Mouse (Mus musculus) hindbrain, embryonic 10.5 days (tissue): ENCODE results near the gene Tcf7. TPM values are rescaled to one million over a fixed set of nuclear protein-coding genes. Genes with fewer than 3 reads are reported as not detected.

Experiments used
- DNase-seq: peaks from one replicate; pipeline ENCODE4 v3.0.0-alpha.2; 2017; ENCODE audit warnings: low spot score
- H3K27ac ChIP-seq: fragments of 300-500 bp; sonication (generic); 2 replicates; pipeline ENCODE4 v1.5.1; 2016; ENCODE audit warnings: mild to moderate bottlenecking, moderate library complexity
- H3K27me3 ChIP-seq: fragments of 300-500 bp; sonication (generic); 2 replicates; pipeline ENCODE4 v1.6.1; 2016; ENCODE audit warnings: mild to moderate bottlenecking; ENCODE audit not compliant: poor library complexity, insufficient read depth, severe bottlenecking
- H3K36me3 ChIP-seq: fragments of 300-500 bp; sonication (generic); 2 replicates; pipeline ENCODE4 v1.6.1; 2016; ENCODE audit warnings: mild to moderate bottlenecking, moderate library complexity
- H3K4me1 ChIP-seq: fragments of 300-500 bp; sonication (generic); replicated peaks from 2 replicates; pipeline ENCODE4 v1.6.1; 2016; ENCODE audit warnings: mild to moderate bottlenecking
- H3K4me3 ChIP-seq: fragments of 300-500 bp; sonication (generic); 2 replicates; pipeline ENCODE4 v1.5.1; 2016; ENCODE audit warnings: mild to moderate bottlenecking, moderate library complexity
- H3K9me3 ChIP-seq: fragments of 300-500 bp; sonication (generic); 2 replicates; pipeline ENCODE4 v1.6.1; 2016; ENCODE audit warnings: mild to moderate bottlenecking, moderate library complexity
- WGBS: fragments of 180-500 bp; shearing (Covaris S2); methylation state at CpG from one replicate; pipeline ENCODE4 v1.1.7; 2016; 5-methylcytosine and 5-hydroxymethylcytosine counted together
- polyA plus RNA-seq: library from polyadenylated mRNA; unstranded; fragments of >200 nt; fragmentation: Nextera tagmentation; extraction: Ambion mirVana; gene quantifications from 2 replicates; pipeline ENCODE4 v1.2.1, GENCODE M21; 2016

Tcf7 gene
- polyA plus RNA-seq, 1 experiment from 2014 or later = 9.3 TPM

GRCm38 (mm10) chr11:52302668-52303067 lies 19.9 kb upstream of the Tcf7 start:
- no peaks in the 10 kb centered on the region for H3K27me3 ChIP-seq
- no peak for DNase-seq
- peaks cover 12% of the 10 kb centered on the region for H3K4me1 ChIP-seq
- no peak overlapping the region for H3K27ac ChIP-seq
- no peaks in the 10 kb centered on the region for H3K9me3 ChIP-seq
- H3K4me3 ChIP-seq = no peak overlapping the region
- WGBS = 92% methylated on average over 3 of the region's 3 CpGs
- no peaks in the 10 kb centered on the region for H3K36me3 ChIP-seq

GRCm38 (mm10) chr11:52299687-52300086 lies 16.9 kb upstream of the Tcf7 start:
- Histone ChIP-seq H3K9me3 (no peaks in the 10 kb centered on the region), H3K4me1 (peaks cover 10% of the 10 kb centered on the region), H3K27me3 (peaks cover 3% of the 10 kb centered on the region; the same call in 1 of the 2 replicates), H3K27ac (no peak overlapping the region; the same call in 1 of the 2 replicates), H3K36me3 (no peaks in the 10 kb centered on the region), H3K4me3 (no peak overlapping the region)
- DNase-seq = no peak
- WGBS = 72% methylated on average over 7 of the region's 7 CpGs

GRCm38 (mm10) chr11:52298955-52299354 lies 16.1 kb upstream of the Tcf7 start:
- peaks cover 15% of the 10 kb centered on the region for H3K4me1 ChIP-seq
- 79% methylated on average over 9 of the region's 9 CpGs for WGBS

GRCm38 (mm10) chr11:52297352-52297751 lies 14.5 kb upstream of the Tcf7 start:
- peak; percentile 81 for DNase-seq
- H3K4me3 ChIP-seq = no peak overlapping the region
- WGBS = 14% methylated on average over 9 of the region's 9 CpGs
- no peak overlapping the region for H3K27ac ChIP-seq
- peaks cover 3% of the 10 kb centered on the region; the same call in 1 of the 2 replicates for H3K27me3 ChIP-seq
- H3K9me3 ChIP-seq = no peaks in the 10 kb centered on the region
- H3K4me1 ChIP-seq = peaks cover 15% of the 10 kb centered on the region
- no peaks in the 10 kb centered on the region for H3K36me3 ChIP-seq

More at GRCm38 (mm10) chr11:52298955-52299354, 16.1 kb upstream of the Tcf7 start:
- Histone ChIP-seq H3K27me3 (peaks cover 3% of the 10 kb centered on the region; the same call in 1 of the 2 replicates), H3K27ac (no peak overlapping the region), H3K36me3 (no peaks in the 10 kb centered on the region), H3K4me3 (no peak overlapping the region), H3K9me3 (no peaks in the 10 kb centered on the region)
- no peak for DNase-seq

- no peak for DNase-seq
- H3K36me3 ChIP-seq = no peaks in the 10 kb centered on the region
- H3K27me3 ChIP-seq = peaks cover 3% of the 10 kb centered on the region; the same call in 1 of the 2 replicates
- WGBS = 85% methylated on average over 9 of the region's 9 CpGs
- H3K4me3 ChIP-seq = no peak overlapping the region
- peaks cover 10% of the 10 kb centered on the region for H3K4me1 ChIP-seq
- no peaks in the 10 kb centered on the region for H3K9me3 ChIP-seq
- no peak overlapping the region for H3K27ac ChIP-seq
Measured at GRCm38 (mm10) chr11:52294103-52294502, 11.3 kb upstream of the Tcf7 start.

- no peak overlapping the region for H3K4me3 ChIP-seq
- peaks cover 10% of the 10 kb centered on the region for H3K4me1 ChIP-seq
- H3K27ac ChIP-seq = no peak overlapping the region
- DNase-seq = no peak
- H3K9me3 ChIP-seq = no peaks in the 10 kb centered on the region
- H3K36me3 ChIP-seq = no peaks in the 10 kb centered on the region
- peaks cover 3% of the 10 kb centered on the region; the same call in 1 of the 2 replicates for H3K27me3 ChIP-seq
- WGBS = 79% methylated on average over 6 of the region's 6 CpGs
Measured at GRCm38 (mm10) chr11:52292894-52293293, 10.1 kb upstream of the Tcf7 start.

- Histone ChIP-seq H3K36me3 (no peaks in the 10 kb centered on the region), H3K27ac (no peak overlapping the region), H3K4me3 (no peak overlapping the region), H3K4me1 (peaks cover 13% of the 10 kb centered on the region), H3K9me3 (no peaks in the 10 kb centered on the region), H3K27me3 (peaks cover 6% of the 10 kb centered on the region)
- 78% methylated on average over 7 of the region's 7 CpGs for WGBS
- DNase-seq = no peak
Measured at GRCm38 (mm10) chr11:52292346-52292745, 9.5 kb upstream of the Tcf7 start.

- peaks cover 52% of the 10 kb centered on the region for H3K4me1 ChIP-seq
- no peaks in the 10 kb centered on the region for H3K9me3 ChIP-seq
- H3K36me3 ChIP-seq = no peaks in the 10 kb centered on the region
- H3K27me3 ChIP-seq = peaks cover 54% of the 10 kb centered on the region
- DNase-seq = peak; percentile 30
- H3K4me3 ChIP-seq = no peak overlapping the region
- H3K27ac ChIP-seq = no peak overlapping the region; the same call in 1 of the 2 replicates
- WGBS = 15% methylated on average over 4 of the region's 4 CpGs
Measured at GRCm38 (mm10) chr11:52286958-52287305, 4.1 kb upstream of the Tcf7 start.

GRCm38 (mm10) chr11:52286301-52286957 lies 3.6 kb upstream of the Tcf7 start:
- 13% methylated on average over 16 of the region's 16 CpGs for WGBS

GRCm38 (mm10) chr11:52283596-52284571 lies 1.1 kb upstream of the Tcf7 start:
- no peaks in the 10 kb centered on the region for H3K9me3 ChIP-seq
- peaks cover 8% of the 10 kb centered on the region for H3K36me3 ChIP-seq
- 8% methylated on average over 44 of the region's 44 CpGs for WGBS
- H3K27me3 ChIP-seq = peaks cover 66% of the 10 kb centered on the region
- 0 out of 2 replicates have a peak overlapping the region, but pooled peaks have one; percentile 9 for H3K27ac ChIP-seq
- H3K4me3 ChIP-seq = peak overlapping the region; percentile 69
- H3K4me1 ChIP-seq = peaks cover 59% of the 10 kb centered on the region
- DNase-seq = peak; percentile 60

More at GRCm38 (mm10) chr11:52286301-52286957, 3.6 kb upstream of the Tcf7 start:
- Histone ChIP-seq H3K36me3 (no peaks in the 10 kb centered on the region), H3K27me3 (peaks cover 59% of the 10 kb centered on the region), H3K27ac (no peak overlapping the region; the same call in 1 of the 2 replicates), H3K4me3 (no peak overlapping the region), H3K9me3 (no peaks in the 10 kb centered on the region), H3K4me1 (peaks cover 55% of the 10 kb centered on the region)
- DNase-seq = no peak

- Histone ChIP-seq H3K4me1 (peaks cover 56% of the 10 kb centered on the region), H3K4me3 (peak overlapping the region; percentile 69), H3K36me3 (peaks cover 19% of the 10 kb centered on the region), H3K27ac (peak overlapping the region; percentile 84), H3K27me3 (peaks cover 63% of the 10 kb centered on the region), H3K9me3 (no peaks in the 10 kb centered on the region)
- under 1% methylated on average over 19 of the region's 19 CpGs for WGBS
- DNase-seq = no peak
Measured at GRCm38 (mm10) chr11:52282420-52282773, 417 bp downstream of the Tcf7 start.

- Histone ChIP-seq H3K4me1 (peaks cover 50% of the 10 kb centered on the region), H3K27me3 (peaks cover 57% of the 10 kb centered on the region), H3K9me3 (no peaks in the 10 kb centered on the region), H3K36me3 (peaks cover 24% of the 10 kb centered on the region), H3K4me3 (peak overlapping the region; percentile 69), H3K27ac (no peak overlapping the region)
- 71% methylated on average over 19 of the region's 19 CpGs for WGBS
- DNase-seq = no peak
Measured at GRCm38 (mm10) chr11:52281568-52282328, 1.1 kb downstream of the Tcf7 start.
